Mouse (Mus musculus) embryonic fibroblast, embryonic 13.5 days (primary cell): ENCODE measurements around the gene Atf7.

Experiments used
- CTCF ChIP-seq: IDR thresholded peaks from 2 replicates; pipeline ENCODE4 v1.5.1; 2011; ENCODE audit warnings: mild to moderate bottlenecking, control low read depth, low read length, moderate library complexity, borderline replicate concordance; ENCODE audit not compliant: insufficient read depth
- POLR2A ChIP-seq: IDR thresholded peaks from 2 replicates; pipeline ENCODE4 v1.6.1; 2011; ENCODE audit warnings: low read depth, mild to moderate bottlenecking, control low read depth, low read length, moderate library complexity

- TF ChIP-seq CTCF, result no peak
- no peak for TF ChIP-seq POLR2A
Observed at GRCm38 (mm10) chr15:102635817-102636216, 10.6 kb upstream of the Atf7 start.
